Mouse (Mus musculus): Measurements from ENCODE around the gene Tmem9b. TPM values are rescaled to one million over a fixed set of nuclear protein-coding genes. Genes with fewer than 3 reads are reported as not detected.

Tmem9b gene
- total RNA-seq (2012; rRNA removed) (24.8 and 26.6 TPM in 2 replicates), total RNA-seq (2014; rRNA removed) (35.6 and 40.3 TPM in 2 replicates), polyA plus RNA-seq (2012; ENCODE audit: insufficient read length, low read depth) (23.4 and 25.6 TPM in 2 replicates)

DNA sequence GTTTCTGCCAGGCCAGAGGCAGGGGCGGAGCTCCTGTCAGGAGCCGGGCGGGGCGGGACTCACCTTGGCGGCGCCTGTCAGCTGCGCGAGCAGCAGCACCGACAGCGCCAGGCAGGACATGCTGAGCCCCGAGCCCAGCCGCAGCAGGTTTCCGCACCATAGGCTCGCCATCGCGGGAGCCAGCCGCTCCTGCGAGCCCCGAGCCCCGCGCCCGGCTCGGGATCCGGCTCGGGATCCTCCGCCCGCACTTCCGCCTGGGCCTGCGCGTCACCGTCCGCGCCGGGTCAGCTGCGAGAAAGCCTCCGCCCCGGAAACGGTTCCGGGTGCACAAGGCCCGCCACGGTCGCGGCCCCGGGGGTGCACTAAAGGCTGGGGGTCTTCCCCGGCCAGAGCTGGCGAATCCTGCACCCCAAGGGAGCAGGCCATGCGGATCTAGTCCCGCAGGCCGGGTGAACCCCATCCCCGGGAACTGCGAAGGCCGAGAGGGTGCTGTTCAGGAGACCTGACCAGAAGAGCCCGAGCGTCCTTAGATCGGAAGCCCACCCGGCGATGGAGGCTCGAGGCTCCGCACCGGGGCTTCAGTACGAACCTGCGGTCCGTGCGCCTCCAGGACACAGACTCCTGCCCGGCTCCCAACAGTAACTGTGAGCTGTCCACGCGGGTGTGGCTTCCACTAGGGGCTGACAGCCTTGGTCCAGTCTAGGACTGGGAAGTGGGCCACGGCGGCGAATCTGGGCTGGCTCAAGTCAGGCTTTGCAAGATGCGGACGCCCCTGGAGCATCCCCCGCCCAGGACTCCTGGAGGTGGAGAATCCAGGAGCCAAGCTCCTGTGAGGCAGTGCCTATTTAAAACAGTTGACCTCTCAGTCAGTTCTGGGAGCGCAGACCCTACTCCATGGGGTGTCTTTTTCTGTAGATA lies at the start of gene Tmem9b:
TSS of gene Tmem9b (minus strand) at position 868 of the 918 bp plus-strand sequence.
- peak; percentile 79 for TF ChIP-seq NRF1 (IDR thresholded peaks at IDR 0.05; ENCODE audit: low read depth, low read length)
- TF ChIP-seq BHLHE40 (IDR thresholded peaks at IDR 0.05; ENCODE audit: low read depth, low read length), result peak; percentile 38; the same call in 1 of the 2 replicates
- TF ChIP-seq POLR2A (IDR thresholded peaks at IDR 0.05; ENCODE audit: low read depth, low read length), result peak; percentile 85
- peak; percentile 92 for TF ChIP-seq ELF1 (IDR thresholded peaks at IDR 0.05; ENCODE audit: low read depth, low read length)
- TF ChIP-seq JUND (conservative IDR thresholded peaks at IDR 0.05; ENCODE audit: low read depth, low read length), result no peak
- TF ChIP-seq PAX5 (IDR thresholded peaks at IDR 0.05; ENCODE audit: low read length), result no peak
- peak; percentile 79 for TF ChIP-seq HCFC1 (IDR thresholded peaks at IDR 0.05; ENCODE audit: low read depth, low read length)
- TF ChIP-seq ZKSCAN1 (IDR thresholded peaks at IDR 0.05; ENCODE audit: borderline replicate concordance, low read depth, low read length), result no peak
- TF ChIP-seq RAD21 (IDR thresholded peaks at IDR 0.05; ENCODE audit: low read depth, low read length), result no peak
- TF ChIP-seq MXI1 (IDR thresholded peaks at IDR 0.05; ENCODE audit: low read depth, low read length), result 0 out of 2 replicates have a peak, but pooled peaks have one; percentile 21
- peak; percentile 90 for TF ChIP-seq ZMIZ1 (IDR thresholded peaks at IDR 0.05; ENCODE audit: low read depth, low read length)
- TF ChIP-seq CTCF (conservative IDR thresholded peaks at IDR 0.05 in 1 of 2, IDR thresholded peaks at IDR 0.05 in 1 of 2; ENCODE audit: low read depth in 2 of 2, low read length in 2 of 2), result no peak
- peak; percentile 25; the same call in 1 of the 2 replicates for TF ChIP-seq MEF2A (IDR thresholded peaks at IDR 0.05; ENCODE audit: borderline replicate concordance, low read depth, low read length)
- no peak for TF ChIP-seq POLR2AphosphoS2 (IDR thresholded peaks at IDR 0.05; ENCODE audit: low read depth, low read length)
- TF ChIP-seq KAT2A (IDR thresholded peaks at IDR 0.05; ENCODE audit: insufficient replicate concordance, low read length), result peak; percentile 73; the same call in 1 of the 2 replicates
- TF ChIP-seq NELFE (IDR thresholded peaks at IDR 0.05; ENCODE audit: low read depth, low read length), result peak; percentile 74
- TF ChIP-seq ZC3H11A (IDR thresholded peaks at IDR 0.05; ENCODE audit: low read depth, low read length), result no peak
- TF ChIP-seq CHD2 (IDR thresholded peaks at IDR 0.05; ENCODE audit: low read length), result no peak; the same call in 1 of the 2 replicates
- TF ChIP-seq RCOR1 (conservative IDR thresholded peaks at IDR 0.05; ENCODE audit: low read depth, low read length), result no peak
- TF ChIP-seq IRF4 (IDR thresholded peaks at IDR 0.05; ENCODE audit: low read depth, low read length), result peak; percentile 18; the same call in 1 of the 2 replicates
- TF ChIP-seq TCF12 (IDR thresholded peaks at IDR 0.05; ENCODE audit: low read depth, low read length), result no peak
- peak; percentile 17; the same call in 1 of the 2 replicates for TF ChIP-seq MAX (IDR thresholded peaks at IDR 0.05; ENCODE audit: low read length)
- TF ChIP-seq SIN3A (IDR thresholded peaks at IDR 0.05; ENCODE audit: low read length), result peak; percentile 80
- H3K9ac ChIP-seq (ENCODE audit: insufficient read depth, low read depth), result peak within 1 kb of the TSS; percentile 92
- no peaks in the 10 kb centered on the region for H3K9me3 ChIP-seq (replicated peaks; ENCODE audit: low read length)
- H3K4me1 ChIP-seq (ENCODE audit: control insufficient read depth in 1 of 2, insufficient read depth in 2 of 2), result peaks cover 2 to 18% of the 10 kb centered on the region in 2 experiments; a peak in 3 of 4 replicates
- peak within 1 kb of the TSS; percentile 87 to 96 (median 91) for H3K4me3 ChIP-seq (replicated peaks in 1 of 3; ENCODE audit: low read depth in 2 of 3, low read length in 2 of 3, poor library complexity in 1 of 3)
- H3K4me2 ChIP-seq (ENCODE audit: insufficient read depth, low read depth, poor library complexity, severe bottlenecking), result peak within 1 kb of the TSS; percentile 81
- 0 out of 2 replicates have a peak within 1 kb of the TSS, but pooled peaks have one; percentile 11 for H3K27ac ChIP-seq (ENCODE audit: insufficient read depth, low read depth)
- in situ Hi-C loops (cut with MboI; ENCODE audit: low pct_ligation_motif_present, low pct_unique_long_range_greater_than_20kb, low sequenced_read_pairs) (no loop called here), dilution Hi-C loops (cut with MboI; ENCODE audit: extremely low pct_ligation_motif_present, extremely low pct_unique_long_range_greater_than_20kb, low sequenced_read_pairs) (no loop called here)
- H3K36me3 ChIP-seq (replicated peaks in 1 of 2; ENCODE audit: control insufficient read depth in 1 of 2, insufficient read depth in 1 of 2, low read length in 1 of 2), result peaks cover 0 to 17% of the 10 kb centered on the region in 2 experiments
- H3K79me2 ChIP-seq (replicated peaks; ENCODE audit: control insufficient read depth, extremely low read depth, insufficient read depth, poor library complexity, severe bottlenecking), result no peaks in the 10 kb centered on the region
- no peaks in the 10 kb centered on the region for H3K27me3 ChIP-seq (replicated peaks)
- peak; percentile 57 for DNase-seq (ENCODE audit: extremely low read depth)
